Mouse (Mus musculus): Measurements from ENCODE around the gene Spats1.
"Not testable (repeated sequence)": the region's sequence is repeated elsewhere in the genome, so short reads cannot be mapped to it uniquely, and the experiment has no call there.

Spats1 gene

GRCm38 (mm10) chr17:45488321-45489254 lies 13.4 kb upstream of the Spats1 start:
- no peak for DNase-seq

GRCm38 (mm10) chr17:45487216-45487615 lies 12.0 kb upstream of the Spats1 start:
- no peak for DNase-seq

GRCm38 (mm10) chr17:45485581-45485980 lies 10.4 kb upstream of the Spats1 start:
- no peak for DNase-seq

- DNase-seq: no peak
Observed at GRCm38 (mm10) chr17:45480429-45480828, 5.2 kb upstream of the Spats1 start.

- DNase-seq: peak; percentile 79
Observed at GRCm38 (mm10) chr17:45478234-45478825, 3.1 kb upstream of the Spats1 start.

GRCm38 (mm10) chr17:45474146-45474545 lies 1.1 kb downstream of the Spats1 start:
- no peak for DNase-seq

GRCm38 (mm10) chr17:45473667-45474066 lies 1.5 kb downstream of the Spats1 start:
- DNase-seq: no peak

GRCm38 (mm10) chr17:45470726-45471125 lies 4.5 kb downstream of the Spats1 start:
- DNase-seq: no peak

GRCm38 (mm10) chr17:45468302-45468701 lies 6.9 kb downstream of the Spats1 start:
- DNase-seq: no peak

GRCm38 (mm10) chr17:45466701-45467100 lies 8.5 kb downstream of the Spats1 start:
- DNase-seq: no peak

GRCm38 (mm10) chr17:45464255-45464654 lies 11.0 kb downstream of the Spats1 start:
- DNase-seq: no peak

- no peak for DNase-seq
Observed at GRCm38 (mm10) chr17:45462506-45462905, 12.7 kb downstream of the Spats1 start.

- DNase-seq: no peak
Observed at GRCm38 (mm10) chr17:45459062-45459461, 16.2 kb downstream of the Spats1 start.

GRCm38 (mm10) chr17:45458516-45458915 lies 16.7 kb downstream of the Spats1 start:
- DNase-seq: no peak

GRCm38 (mm10) chr17:45457487-45457886 lies 17.7 kb downstream of the Spats1 start:
- DNase-seq: no peak

- no peak for DNase-seq
Observed at GRCm38 (mm10) chr17:45456260-45457152, 18.7 kb downstream of the Spats1 start.

GRCm38 (mm10) chr17:45455783-45456182 lies 19.4 kb downstream of the Spats1 start:
- DNase-seq: not testable (repeated sequence)

- DNase-seq: no peak
Observed at GRCm38 (mm10) chr17:45454794-45455193, 20.4 kb downstream of the Spats1 start.

- no peak for DNase-seq
Observed at GRCm38 (mm10) chr17:45452271-45452670, 22.9 kb downstream of the Spats1 start.

GRCm38 (mm10) chr17:45450153-45450552 lies 25.1 kb downstream of the Spats1 start:
- DNase-seq: no peak

- DNase-seq: no peak
Observed at GRCm38 (mm10) chr17:45449586-45449985, 25.6 kb downstream of the Spats1 start.

- DNase-seq: no peak
Observed at GRCm38 (mm10) chr17:45447063-45447462, 28.2 kb downstream of the Spats1 start.

GRCm38 (mm10) chr17:45445923-45446322 lies 29.3 kb downstream of the Spats1 start:
- no peak for DNase-seq
